Mouse (Mus musculus) megakaryocyte, embryonic 14.5 days (primary cell): ENCODE data around the gene Nlrc4.

Experiments
- FLI1 ChIP-seq: IDR thresholded peaks from 2 replicates; pipeline ENCODE4 v1.6.1; 2012; ENCODE audit warnings: low read length, inconsistent platforms, mixed read lengths
- GATA1 ChIP-seq: IDR thresholded peaks from 3 replicates; pipeline ENCODE4 v1.6.1; 2012; ENCODE audit warnings: mixed read lengths, low read length, inconsistent platforms, borderline replicate concordance

DNA sequence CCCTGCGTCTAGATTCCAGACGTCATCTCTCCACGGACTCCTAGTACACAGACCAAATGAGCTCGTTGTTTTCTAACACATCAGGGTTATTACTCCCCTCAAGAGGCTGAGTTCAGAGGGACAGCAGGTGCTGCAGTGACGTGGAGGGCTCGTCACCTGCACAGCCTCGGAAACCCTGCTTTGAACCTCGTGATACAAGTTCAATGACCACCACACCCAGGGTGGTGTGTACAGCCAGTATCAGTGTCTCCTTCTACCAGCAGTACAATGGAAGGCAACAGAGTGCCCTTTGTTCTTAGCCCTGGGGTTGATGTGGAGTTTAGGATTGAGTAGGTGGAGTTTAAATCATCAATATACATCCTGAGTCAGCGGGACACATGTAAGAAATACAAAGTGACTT lies 21.2 kb downstream of the Nlrc4 start:
- no peak for TF ChIP-seq GATA1
- no peak for TF ChIP-seq FLI1
